Mouse (Mus musculus) ES-E14 (cell line): ENCODE data around the gene A830018L16Rik. TPM values are rescaled to one million over a fixed set of nuclear protein-coding genes. Genes with fewer than 3 reads are reported as not detected.
"Not testable (repeated sequence)": the region's sequence is repeated elsewhere in the genome, so short reads cannot be mapped to it uniquely, and the experiment has no call there.

Experiments
- DNase-seq: peaks from one replicate; pipeline ENCODE4 v3.0.0-alpha.2; 2013; ENCODE audit warnings: low read depth, low spot score
- H3K27ac ChIP-seq: 2 replicates; pipeline ENCODE4 v1.5.1; 2012; ENCODE audit warnings: low read depth, mild to moderate bottlenecking, low read length, moderate library complexity, mixed read lengths; ENCODE audit not compliant: poor library complexity, insufficient read depth, severe bottlenecking
- H3K36me3 ChIP-seq: 2 replicates; pipeline ENCODE4 v1.6.1; 2012; ENCODE audit warnings: mild to moderate bottlenecking, low read length, moderate library complexity, mixed read lengths; ENCODE audit not compliant: control insufficient read depth, poor library complexity, insufficient read depth, severe bottlenecking
- H3K4me1 ChIP-seq, 2 experiments: fragments of 150-350 bp in 1 of 2; sonication (generic) in 1 of 2; 2 replicates each; pipeline ENCODE4 v1.6.1; 2012; ENCODE audit warnings: low read length in 2 of 2, mild to moderate bottlenecking in 1 of 2, mixed read lengths in 1 of 2; ENCODE audit not compliant: control insufficient read depth in 2 of 2, insufficient read depth in 2 of 2, poor library complexity in 1 of 2
- H3K4me3 ChIP-seq, 2 experiments: fragments of 150-350 bp in 1 of 2; sonication (generic) in 1 of 2; 2 replicates each; pipeline ENCODE4 v1.5.1; 2012; ENCODE audit warnings: low read length in 2 of 2, low read depth in 1 of 2, mild to moderate bottlenecking in 1 of 2, mixed read lengths in 1 of 2; ENCODE audit not compliant: insufficient read depth in 1 of 2, poor library complexity in 1 of 2, severe bottlenecking in 1 of 2
- H3K9ac ChIP-seq: 2 replicates; pipeline ENCODE4 v1.6.1; 2012; ENCODE audit warnings: low read depth, mild to moderate bottlenecking, low read length, mixed read lengths; ENCODE audit not compliant: poor library complexity, insufficient read depth, severe bottlenecking
- H3K9me3 ChIP-seq: fragments of 150-350 bp; sonication (generic); 2 replicates; pipeline ENCODE4 v1.6.1; 2012; ENCODE audit warnings: low read depth, mild to moderate bottlenecking, low read length; ENCODE audit not compliant: control insufficient read depth, insufficient read depth
- CHD2 ChIP-seq: IDR thresholded peaks from 2 replicates; pipeline ENCODE4 v1.6.1; 2014; ENCODE audit warnings: mild to moderate bottlenecking, low read depth, low read length, inconsistent platforms
- HCFC1 ChIP-seq: IDR thresholded peaks from 2 replicates; pipeline ENCODE4 v1.6.1; 2012; ENCODE audit warnings: low read length, inconsistent platforms, borderline replicate concordance; ENCODE audit not compliant: insufficient read depth
- MAFK ChIP-seq: IDR thresholded peaks from 2 replicates; pipeline ENCODE4 v1.6.1; 2014; ENCODE audit warnings: mild to moderate bottlenecking, low read depth, low read length, inconsistent platforms; ENCODE audit not compliant: insufficient read depth
- ZC3H11A ChIP-seq: IDR thresholded peaks from 2 replicates; pipeline ENCODE4 v1.6.1; 2012; ENCODE audit warnings: low read depth, mild to moderate bottlenecking, inconsistent platforms, low read length, borderline replicate concordance
- ZNF384 ChIP-seq: IDR thresholded peaks from 2 replicates; pipeline ENCODE4 v1.6.1; 2012; ENCODE audit warnings: low read depth, low read length, inconsistent platforms
- in situ Hi-C, 2 experiments: fragments of 600-800 bp; cut with MboI; formaldehyde crosslinking; loops; one replicate each; pipeline ENCODE4 v1.15.1; 2025; ENCODE audit warnings: low sequenced_read_pairs in 2 of 2, inconsistent platforms in 1 of 2; ENCODE audit not compliant: unreplicated experiment in 2 of 2
- total RNA-seq: library from RNA; depleted of rRNA; stranded (reverse); fragments of 300-350 nt; gene quantifications from 2 replicates; pipeline ENCODE4 v1.2.3, GENCODE M21; 2012

The A830018L16Rik gene
- total RNA-seq, 1 experiment: 2.1 TPM

GRCm38 (mm10) chr1:12010607-12011006 lies 596.7 kb downstream of the A830018L16Rik start:
- in situ Hi-C loops: no loop called here
- Histone ChIP-seq H3K4me1 (no peaks in the 10 kb centered on the region), H3K4me3 (no peak overlapping the region), H3K9me3 (no peaks in the 10 kb centered on the region), H3K9ac (no peak overlapping the region), H3K27ac (no peak overlapping the region), H3K36me3 (no peaks in the 10 kb centered on the region)
- DNase-seq: no peak
- no peak for TF ChIP-seq CHD2
- TF ChIP-seq HCFC1: no peak
- no peak for TF ChIP-seq ZC3H11A
- no peak for TF ChIP-seq ZNF384
- no peak for TF ChIP-seq MAFK

- H3K27ac ChIP-seq, DNase-seq, H3K4me1 ChIP-seq, H3K36me3 ChIP-seq, H3K9me3 ChIP-seq, H3K9ac ChIP-seq, H3K4me3 ChIP-seq, in situ Hi-C loops: not testable (repeated sequence)
Measured at GRCm38 (mm10) chr1:12020646-12021045, 606.7 kb downstream of the A830018L16Rik start.
